Mouse (Mus musculus) ES-Bruce4 (cell line): ENCODE data around the gene Hexim1.

Experiments
- CTCF ChIP-seq: IDR thresholded peaks from one replicate; pipeline ENCODE4 v1.8.1; 2011; ENCODE audit warnings: low read depth, low read length
- EP300 ChIP-seq: IDR thresholded peaks from 2 replicates; pipeline ENCODE4 v1.6.1; 2011; ENCODE audit warnings: low read depth, low read length; ENCODE audit not compliant: insufficient read depth

- TF ChIP-seq CTCF: no peak
- TF ChIP-seq EP300: no peak
These were observed 39.5 kb upstream of the Hexim1 start for GRCm38 (mm10) chr11:103076581-103076980.
